Mouse (Mus musculus): ENCODE results near the gene Pfkfb3. TPM values are rescaled to one million over a fixed set of nuclear protein-coding genes. Genes with fewer than 3 reads are reported as not detected.

The Pfkfb3 gene
- total RNA-seq (2021) = 10 to 100 TPM; 36.8 to 40.1 TPM
- long read RNA-seq, experiment 1, partial matches to known transcripts = 1 of 4 reads
- long read RNA-seq, experiment 1, other reads (novel, unspliced or antisense) = 3 of 4 reads
- long read RNA-seq, experiment 2, full-length matches to known transcripts = 2 of 5 reads
- long read RNA-seq, experiment 2, partial matches to known transcripts = 1 of 5 reads
- long read RNA-seq, experiment 2, other reads (novel, unspliced or antisense) = 2 of 5 reads

- peak; percentile 44 to 62 for DNase-seq (ENCODE audit: low spot score in 2 of 2)
- Histone ChIP-seq H3K4me3 (peak within 1 kb of the TSS; percentile 82), H3K27ac (peak within 1 kb of the TSS; percentile 85)
- TF ChIP-seq CTCF (conservative IDR thresholded peaks at IDR 0.05) = no peak
Measured at GRCm38 (mm10) chr2:11553471-11554400, at the start of gene Pfkfb3. Pfkfb3 (minus strand) TSS chr2:11554077.

GRCm38 (mm10) chr2:11602506-11603489 is 48.9 kb upstream of the Pfkfb3 start:
- peak overlapping the region; percentile 72 for H3K4me3 ChIP-seq
- peak; percentile 99 for TF ChIP-seq CTCF (conservative IDR thresholded peaks at IDR 0.05)
- H3K27ac ChIP-seq = peak overlapping the region; percentile 95
- peak; percentile 94 to 95 for DNase-seq (ENCODE audit: low spot score in 2 of 2)

- DNase-seq (ENCODE audit: low spot score in 2 of 2) = no peak
Measured at GRCm38 (mm10) chr2:11601795-11602194, 47.9 kb upstream of the Pfkfb3 start.

GRCm38 (mm10) chr2:11597906-11598305 is 44.0 kb upstream of the Pfkfb3 start:
- Histone ChIP-seq H3K27ac (no peak overlapping the region), H3K4me3 (no peak overlapping the region)
- TF ChIP-seq CTCF (conservative IDR thresholded peaks at IDR 0.05) = no peak
- DNase-seq (ENCODE audit: low spot score in 2 of 2) = no peak

More at GRCm38 (mm10) chr2:11601795-11602194, 47.9 kb upstream of the Pfkfb3 start:
- no peak for TF ChIP-seq CTCF (conservative IDR thresholded peaks at IDR 0.05)
- no peak overlapping the region for H3K27ac ChIP-seq
- peak overlapping the region; percentile 72 for H3K4me3 ChIP-seq

- no peak for DNase-seq (ENCODE audit: low spot score in 2 of 2)
- Histone ChIP-seq H3K4me3 (no peak overlapping the region), H3K27ac (no peak overlapping the region)
- TF ChIP-seq CTCF (conservative IDR thresholded peaks at IDR 0.05) = no peak
Measured at GRCm38 (mm10) chr2:11596690-11597089, 42.8 kb upstream of the Pfkfb3 start.

GRCm38 (mm10) chr2:11587996-11588395 is 34.1 kb upstream of the Pfkfb3 start:
- DNase-seq (ENCODE audit: low spot score in 2 of 2) = no peak
- Histone ChIP-seq H3K4me3 (no peak overlapping the region), H3K27ac (no peak overlapping the region)
- no peak for TF ChIP-seq CTCF (conservative IDR thresholded peaks at IDR 0.05)

GRCm38 (mm10) chr2:11579399-11579798 is 25.5 kb upstream of the Pfkfb3 start:
- TF ChIP-seq CTCF (conservative IDR thresholded peaks at IDR 0.05) = no peak
- no peak for DNase-seq (ENCODE audit: low spot score in 2 of 2)
- no peak overlapping the region for H3K4me3 ChIP-seq
- H3K27ac ChIP-seq = no peak overlapping the region

- Histone ChIP-seq H3K27ac (no peak overlapping the region), H3K4me3 (no peak overlapping the region)
- no peak for TF ChIP-seq CTCF (conservative IDR thresholded peaks at IDR 0.05)
- no peak for DNase-seq (ENCODE audit: low spot score in 2 of 2)
Measured at GRCm38 (mm10) chr2:11578187-11578586, 24.3 kb upstream of the Pfkfb3 start.

- DNase-seq (ENCODE audit: low spot score in 2 of 2) = no peak
- no peak overlapping the region for H3K27ac ChIP-seq
- TF ChIP-seq CTCF (conservative IDR thresholded peaks at IDR 0.05) = no peak
- no peak overlapping the region for H3K4me3 ChIP-seq
Measured at GRCm38 (mm10) chr2:11573684-11574083, 19.8 kb upstream of the Pfkfb3 start.

- DNase-seq (ENCODE audit: low spot score in 2 of 2) = no peak
- TF ChIP-seq CTCF (conservative IDR thresholded peaks at IDR 0.05) = no peak
Measured at GRCm38 (mm10) chr2:11571004-11571535, 17.2 kb upstream of the Pfkfb3 start.

GRCm38 (mm10) chr2:11568471-11568870 is 14.6 kb upstream of the Pfkfb3 start:
- Histone ChIP-seq H3K4me3 (no peak overlapping the region), H3K27ac (no peak overlapping the region)
- no peak for DNase-seq (ENCODE audit: low spot score in 2 of 2)
- no peak for TF ChIP-seq CTCF (conservative IDR thresholded peaks at IDR 0.05)

More at GRCm38 (mm10) chr2:11571004-11571535, 17.2 kb upstream of the Pfkfb3 start:
- H3K4me3 ChIP-seq = no peak overlapping the region
- H3K27ac ChIP-seq = no peak overlapping the region

- DNase-seq (ENCODE audit: low spot score in 2 of 2) = peak in 1 of 2 experiments; percentile 31
Measured at GRCm38 (mm10) chr2:11567781-11568362, 14.0 kb upstream of the Pfkfb3 start.

More at GRCm38 (mm10) chr2:11567781-11568362, 14.0 kb upstream of the Pfkfb3 start:
- peak; percentile 82 for TF ChIP-seq CTCF (conservative IDR thresholded peaks at IDR 0.05)
- H3K27ac ChIP-seq = no peak overlapping the region
- H3K4me3 ChIP-seq = no peak overlapping the region

Measured in layer of hippocampus, adult 2 months (tissue).